Comparison of ENCODE assay signal across 28 mouse cellular contexts in the genomic region with DNA sequence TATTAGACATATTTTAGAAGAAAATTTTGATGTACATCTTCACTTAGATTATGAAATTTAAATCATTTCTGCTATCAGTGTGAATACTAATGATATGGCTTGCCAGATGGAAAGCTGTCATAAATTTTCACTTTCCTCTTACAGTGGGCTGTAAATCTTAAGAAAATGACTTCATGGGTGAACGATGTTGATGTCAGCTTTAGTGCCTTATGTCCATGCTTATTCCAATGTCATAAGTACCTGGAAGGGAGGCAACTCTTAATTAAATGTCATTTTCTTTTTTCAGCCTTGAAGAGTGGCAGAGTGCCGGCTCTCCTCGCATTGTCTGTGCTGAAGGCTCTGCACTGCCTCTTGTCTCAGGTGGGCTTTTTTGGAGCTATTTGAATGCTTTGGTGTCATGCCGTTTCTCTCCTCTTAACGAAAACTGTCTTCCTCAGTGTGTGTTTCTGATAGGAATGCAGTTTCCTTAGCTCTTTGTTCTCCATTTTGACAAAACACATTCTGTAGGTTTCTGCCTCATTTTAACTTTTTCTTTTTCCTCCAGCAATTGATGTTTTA.
A peak's percentile ranks its signal among the peaks of the same experiment; 100 is the strongest.
DNase-seq lines count a peak whose midpoint lies in the region; ATAC-seq and TF ChIP-seq lines count a peak whose summit lies in the region.
"Had no signal": no experiment of that assay in that cellular context is flagged by ENCODE, and none has a peak within 500 bp of the region (broad histone marks: within the 10 kb centered on the region; RNA-seq: fewer than 3 reads in every experiment).

No protein-coding gene starts in this region.

- 0 out of 2 replicates have a peak, but pooled peaks cover 8% of the 10 kb centered on the region for H3K4me1 ChIP-seq in hindbrain, embryonic 13.5 days (replicated peaks)
- no peaks in the 10 kb centered on the region for H3K4me1 ChIP-seq in hindbrain, embryonic 10.5 days (replicated peaks)
- peaks cover 5% of the 10 kb centered on the region for H3K4me1 ChIP-seq in forebrain, embryonic 15.5 days
- H3K4me1 ChIP-seq in midbrain, embryonic 16.5 days (ENCODE audit: control insufficient read depth, insufficient read depth, low read length) = peaks cover 3% of the 10 kb centered on the region
- H3K4me1 ChIP-seq: embryonic facial prominence, embryonic 15.5 days; heart, embryonic 12.5 days; limb, embryonic 10.5 days; liver, embryonic 15.5 days; lung, embryonic 15.5 days; megakaryocyte, embryonic 14.5 days had no signal

- H3K9ac ChIP-seq in hindbrain, embryonic 13.5 days = no peak overlapping the region
- H3K9ac ChIP-seq in forebrain, embryonic 15.5 days (replicated peaks) = no peak overlapping the region
- H3K9ac ChIP-seq in midbrain, embryonic 16.5 days (ENCODE audit: low read depth, low read length) = no peak overlapping the region
- H3K9ac ChIP-seq: embryonic facial prominence, embryonic 15.5 days; heart, embryonic 12.5 days; liver, embryonic 15.5 days; lung, embryonic 15.5 days had no signal

- H3K27ac ChIP-seq in hindbrain, embryonic 13.5 days = peak overlapping the region; percentile 55
- no peak overlapping the region for H3K27ac ChIP-seq in hindbrain, embryonic 10.5 days
- peak overlapping the region; percentile 68 for H3K27ac ChIP-seq in forebrain, embryonic 15.5 days (replicated peaks)
- H3K27ac ChIP-seq in midbrain, embryonic 16.5 days (ENCODE audit: low read length) = peak overlapping the region; percentile 57
- H3K27ac ChIP-seq: embryonic facial prominence, embryonic 15.5 days; kidney, postnatal 0 days; limb, embryonic 10.5 days; liver, embryonic 15.5 days; lung, embryonic 15.5 days had no signal

- H3K36me3 ChIP-seq in hindbrain, embryonic 13.5 days = no peaks in the 10 kb centered on the region
- no peaks in the 10 kb centered on the region for H3K36me3 ChIP-seq in hindbrain, embryonic 10.5 days
- H3K36me3 ChIP-seq in forebrain, embryonic 15.5 days = no peaks in the 10 kb centered on the region
- no peaks in the 10 kb centered on the region for H3K36me3 ChIP-seq in midbrain, embryonic 16.5 days (ENCODE audit: control insufficient read depth, insufficient read depth, low read length)
- H3K36me3 ChIP-seq: embryonic facial prominence, embryonic 15.5 days; G1E; heart, embryonic 12.5 days; limb, embryonic 10.5 days; liver, embryonic 15.5 days; lung, embryonic 15.5 days had no signal

- no peak overlapping the region for H3K4me3 ChIP-seq in hindbrain, embryonic 13.5 days
- no peak overlapping the region for H3K4me3 ChIP-seq in hindbrain, embryonic 10.5 days
- no peak overlapping the region for H3K4me3 ChIP-seq in forebrain, embryonic 15.5 days
- H3K4me3 ChIP-seq in midbrain, embryonic 16.5 days (ENCODE audit: low read depth, low read length) = no peak overlapping the region
- H3K4me3 ChIP-seq: embryonic facial prominence, embryonic 15.5 days; heart, embryonic 12.5 days; limb, embryonic 10.5 days; liver, embryonic 15.5 days; lung, embryonic 15.5 days; megakaryocyte, embryonic 14.5 days had no signal

- DNase-seq in hindbrain, embryonic 10.5 days (ENCODE audit: low spot score) = no peak
- peak; percentile 55 for DNase-seq in brain, embryonic 14.5 days (ENCODE audit: low read depth)
- DNase-seq in MN1 (ENCODE audit: low spot score) = no peak
- no peak for DNase-seq in right cerebral cortex, postnatal 10 days (ENCODE audit: low spot score in 2 of 2)
- DNase-seq: adrenal gland, adult 8-10 months; B cell, adult 2 months; cerebellum, adult 8-10 months; gastrocnemius, postnatal 14 days; heart, adult 18-20 months; heart, postnatal 10 days; kidney, adult 11 months; liver; lung, postnatal 36 days; right cerebral cortex, postnatal 25 days; spleen, adult 18-20 months had no signal

- H3K4me2 ChIP-seq in hindbrain, embryonic 13.5 days = no peak overlapping the region
- H3K4me2 ChIP-seq in forebrain, embryonic 15.5 days (replicated peaks) = no peak overlapping the region
- no peak overlapping the region for H3K4me2 ChIP-seq in midbrain, embryonic 16.5 days (ENCODE audit: low read length)
- H3K4me2 ChIP-seq: embryonic facial prominence, embryonic 15.5 days; heart, embryonic 12.5 days; liver, embryonic 15.5 days; lung, embryonic 15.5 days had no signal

- H3K9me3 ChIP-seq in hindbrain, embryonic 13.5 days = no peaks in the 10 kb centered on the region
- H3K9me3 ChIP-seq in hindbrain, embryonic 10.5 days = no peaks in the 10 kb centered on the region
- no peaks in the 10 kb centered on the region for H3K9me3 ChIP-seq in forebrain, embryonic 15.5 days
- no peaks in the 10 kb centered on the region for H3K9me3 ChIP-seq in midbrain, embryonic 16.5 days (replicated peaks; ENCODE audit: control insufficient read depth, low read length, poor library complexity, severe bottlenecking)
- H3K9me3 ChIP-seq: embryonic facial prominence, embryonic 15.5 days; G1E; limb, embryonic 10.5 days; liver, embryonic 15.5 days; lung, embryonic 15.5 days; megakaryocyte, embryonic 14.5 days had no signal

- WGBS in hindbrain, embryonic 13.5 days = 51% methylated on average over 5 of the region's 5 CpGs
- 61% methylated on average over 5 of the region's 5 CpGs for WGBS in hindbrain, embryonic 10.5 days
- WGBS in forebrain, embryonic 15.5 days = 31% methylated on average over 5 of the region's 5 CpGs
- 37% methylated on average over 5 of the region's 5 CpGs for WGBS in midbrain, embryonic 16.5 days

- TF ChIP-seq CTCF in brain, embryonic 14.5 days (IDR thresholded peaks at IDR 0.05; ENCODE audit: borderline replicate concordance, extremely low read depth, insufficient read depth, insufficient read length) = no peak

- H3K27me3 ChIP-seq in hindbrain, embryonic 13.5 days = no peaks in the 10 kb centered on the region
- no peaks in the 10 kb centered on the region for H3K27me3 ChIP-seq in hindbrain, embryonic 10.5 days (ENCODE audit: insufficient read depth, poor library complexity, severe bottlenecking)
- H3K27me3 ChIP-seq in forebrain, embryonic 15.5 days = no peaks in the 10 kb centered on the region
- no peaks in the 10 kb centered on the region for H3K27me3 ChIP-seq in midbrain, embryonic 16.5 days (ENCODE audit: control insufficient read depth, insufficient read depth, low read depth, low read length)
- H3K27me3 ChIP-seq: CH12.LX; embryonic facial prominence, embryonic 15.5 days; heart, embryonic 12.5 days; liver, embryonic 15.5 days; lung, embryonic 15.5 days; megakaryocyte, embryonic 14.5 days had no signal

- no peak for TF ChIP-seq POLR2A in brain, embryonic 14.5 days (IDR thresholded peaks at IDR 0.05; ENCODE audit: borderline replicate concordance, extremely low read depth, insufficient read depth, insufficient read length, poor library complexity, severe bottlenecking)

- ATAC-seq in hindbrain, embryonic 13.5 days (ENCODE audit: low FRiP score) = no peak
- ATAC-seq in forebrain, embryonic 15.5 days (replicated peaks) = 0 out of 2 replicates have a peak, but pooled peaks have one; percentile 23
- ATAC-seq in midbrain, embryonic 16.5 days = 0 out of 2 replicates have a peak, but pooled peaks have one; percentile 26
- no peak for ATAC-seq in cerebellum, adult (ENCODE audit: insufficient number of reproducible peaks, low FRiP score, low TSS enrichment)

Comparison
In these comparisons a context has a peak if more than half of its experiments do, and no peak if none do; other contexts are left out.
1. ATAC-seq: peak in forebrain, embryonic 15.5 days (single experiment) and midbrain, embryonic 16.5 days (single experiment); none in hindbrain, embryonic 13.5 days (single experiment) and cerebellum, adult (single experiment).